Mouse (Mus musculus) bone marrow macrophage, adult 2 months (primary cell): ENCODE results near the gene Hdgfl2.
"Not testable (repeated sequence)": the region's sequence is repeated elsewhere in the genome, so short reads cannot be mapped to it uniquely, and the experiment has no call there.

ENCODE experiments used
- CTCF ChIP-seq: IDR thresholded peaks from 2 replicates; pipeline ENCODE4 v1.5.1; 2012; ENCODE audit warnings: low read depth, mild to moderate bottlenecking, low read length, moderate library complexity
- POLR2A ChIP-seq: IDR thresholded peaks from 2 replicates; pipeline ENCODE4 v1.6.1; 2012; ENCODE audit warnings: mild to moderate bottlenecking, low read depth, low read length, borderline replicate concordance

GRCm38 (mm10) chr17:56078361-56078760 is 1.1 kb upstream of the Hdgfl2 start:
- not testable (repeated sequence) for TF ChIP-seq POLR2A, CTCF
